Mouse (Mus musculus) cerebellum, adult 2 months (tissue): ENCODE measurements at regions not wholly inside any gene's neighbourhood (a gene's known extent, or its start where the extent isn't known, plus 50 kb on each side); places are given as distances from the start of the nearest gene placed in this dataset.

Experiments used
- CTCF ChIP-seq: fragments of 200-500 bp; IDR thresholded peaks from 2 replicates; pipeline ENCODE4 v1.5.1; 2011; ENCODE audit warnings: low read depth, mild to moderate bottlenecking, control low read depth, low read length, moderate library complexity, borderline replicate concordance; ENCODE audit not compliant: insufficient read depth
- POLR2A ChIP-seq: fragments of 200-500 bp; IDR thresholded peaks from 2 replicates; pipeline ENCODE4 v1.6.1; 2011; ENCODE audit warnings: low read length, control low read depth, borderline replicate concordance; ENCODE audit not compliant: insufficient read depth

DNA sequence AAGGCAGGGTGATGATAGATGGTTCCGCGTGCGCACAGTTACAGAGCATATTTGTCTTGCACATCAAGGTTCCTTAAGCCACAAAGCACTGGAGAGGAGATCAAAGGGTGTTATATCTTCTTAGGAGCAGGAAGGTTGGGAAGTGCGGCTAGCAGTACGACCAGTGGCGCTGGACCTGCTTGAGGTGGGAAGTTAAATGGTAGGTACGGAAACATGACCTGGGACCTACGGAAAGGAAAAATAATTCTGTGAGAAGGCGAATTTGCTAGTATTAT lies 126.5 kb downstream of the Tmem161b start:
- no peak for TF ChIP-seq POLR2A
- no peak for TF ChIP-seq CTCF
